Mouse (Mus musculus) T-cell, adult 2 months (primary cell): ENCODE results near the gene Tef.

Experiments
- DNase-seq: peaks from one replicate; pipeline ENCODE4 v3.0.0; 2022; ENCODE audit warnings: low spot score

Tef gene

DNA sequence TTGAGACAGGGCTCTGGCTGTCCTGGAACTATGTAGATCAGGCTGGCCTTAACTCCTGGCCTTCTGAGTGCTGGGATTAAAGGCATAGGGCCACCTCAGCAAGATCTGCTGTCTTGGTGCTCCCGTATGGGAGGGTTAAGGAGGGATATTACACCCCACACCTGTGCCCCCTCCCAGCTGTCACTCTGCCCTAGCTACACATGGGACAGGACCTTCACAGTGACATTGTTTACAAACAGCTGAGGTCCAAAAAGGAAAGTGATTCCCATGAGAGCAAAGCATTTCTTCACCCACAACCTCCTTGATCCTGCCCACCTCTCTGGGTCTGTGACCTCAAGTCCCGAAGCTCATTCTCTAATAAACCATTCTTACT lies 27.0 kb downstream of the Tef start:
- no peak for DNase-seq

DNA sequence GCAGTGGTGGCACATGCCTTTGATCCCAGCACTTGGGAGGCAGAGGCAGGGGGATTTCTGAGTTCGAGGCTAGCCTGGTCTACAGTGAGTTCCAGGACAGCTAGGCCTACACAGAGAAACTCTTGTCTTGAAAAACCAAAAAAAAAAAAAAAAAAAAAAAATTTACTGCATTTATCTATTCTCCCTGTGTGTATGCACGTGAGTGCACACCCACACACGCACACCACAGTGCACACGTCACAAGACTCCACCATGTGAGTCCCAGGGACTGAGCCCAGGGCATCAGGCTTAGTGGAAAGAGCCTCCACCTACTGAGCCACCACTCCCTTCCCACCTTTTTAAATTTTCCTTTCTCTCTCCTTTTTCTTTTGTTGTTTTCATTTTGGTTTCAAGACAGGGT lies 28.3 kb downstream of the Tef start:
- DNase-seq = no peak

DNA sequence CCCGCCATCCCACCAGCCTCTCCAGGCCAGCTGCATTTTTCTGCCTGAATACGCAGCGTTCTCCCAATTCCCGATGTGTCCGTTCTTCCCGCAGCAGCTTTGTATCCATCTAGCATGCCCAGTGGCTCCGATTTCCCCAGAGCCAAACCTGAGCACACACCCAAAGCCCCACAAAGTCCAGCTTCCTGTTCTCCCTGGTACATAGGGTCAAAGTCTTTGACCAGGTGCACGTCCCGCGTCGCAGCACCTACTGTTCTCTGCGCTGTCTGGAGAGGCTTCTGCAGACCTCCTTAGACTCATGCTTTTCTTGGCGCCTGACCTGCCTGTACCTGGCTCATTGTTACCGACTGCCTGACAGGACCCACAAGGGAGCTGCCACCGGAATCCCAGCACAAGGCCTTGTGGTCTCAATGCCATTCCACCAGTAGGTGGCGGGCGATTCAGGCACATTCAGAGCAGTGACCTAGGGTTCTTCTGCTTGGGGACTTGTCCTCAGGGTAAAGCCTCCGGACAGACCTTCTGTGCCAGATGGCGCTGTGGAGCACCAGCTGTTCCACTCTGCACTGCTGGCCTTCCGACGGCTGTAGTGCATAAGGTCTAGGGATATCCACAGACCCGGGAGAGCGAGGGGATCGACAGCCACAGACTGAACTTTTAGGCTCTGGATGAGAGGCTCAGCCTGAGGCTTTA lies 29.1 kb downstream of the Tef start:
- DNase-seq = peak; percentile 82

DNA sequence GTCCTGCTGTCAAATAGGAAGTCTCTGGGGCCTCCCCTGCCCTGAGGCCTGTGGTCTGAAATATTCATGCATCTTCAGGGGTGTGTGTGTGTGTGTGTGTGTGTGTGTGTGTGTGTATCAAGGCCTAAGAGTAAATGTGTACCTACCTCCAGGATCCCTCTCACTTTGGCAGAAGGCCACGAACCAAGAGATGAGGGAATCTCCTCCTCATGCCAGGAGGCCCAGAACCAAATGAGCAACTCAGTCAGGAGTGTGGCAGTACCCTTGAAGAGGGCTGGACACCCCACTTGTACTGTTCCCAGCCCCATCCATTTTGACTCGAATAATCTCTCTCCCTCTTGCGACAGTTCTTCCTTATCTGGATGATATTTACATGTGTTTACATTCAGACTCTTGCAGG lies 30.0 kb downstream of the Tef start:
- no peak for DNase-seq

DNA sequence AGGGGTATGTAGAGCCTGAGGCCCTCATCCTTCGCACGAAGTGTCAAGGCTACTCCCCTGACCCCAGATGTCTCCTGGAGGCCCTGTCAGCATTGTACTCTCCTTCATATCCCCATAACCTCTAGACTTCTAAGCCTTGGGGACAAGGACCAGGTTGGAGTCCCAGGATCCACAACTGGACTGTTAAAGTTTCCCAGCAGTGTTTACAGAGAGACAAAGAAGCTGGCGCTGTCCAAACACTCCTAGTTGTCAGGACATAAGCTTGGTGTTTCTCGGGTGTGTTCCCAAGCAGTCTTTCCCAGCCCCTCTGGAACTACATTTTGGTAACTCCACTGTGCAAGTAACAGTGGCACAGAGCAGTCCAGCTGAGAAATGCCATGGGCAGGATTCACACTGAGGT lies 31.3 kb downstream of the Tef start:
- no peak for DNase-seq

DNA sequence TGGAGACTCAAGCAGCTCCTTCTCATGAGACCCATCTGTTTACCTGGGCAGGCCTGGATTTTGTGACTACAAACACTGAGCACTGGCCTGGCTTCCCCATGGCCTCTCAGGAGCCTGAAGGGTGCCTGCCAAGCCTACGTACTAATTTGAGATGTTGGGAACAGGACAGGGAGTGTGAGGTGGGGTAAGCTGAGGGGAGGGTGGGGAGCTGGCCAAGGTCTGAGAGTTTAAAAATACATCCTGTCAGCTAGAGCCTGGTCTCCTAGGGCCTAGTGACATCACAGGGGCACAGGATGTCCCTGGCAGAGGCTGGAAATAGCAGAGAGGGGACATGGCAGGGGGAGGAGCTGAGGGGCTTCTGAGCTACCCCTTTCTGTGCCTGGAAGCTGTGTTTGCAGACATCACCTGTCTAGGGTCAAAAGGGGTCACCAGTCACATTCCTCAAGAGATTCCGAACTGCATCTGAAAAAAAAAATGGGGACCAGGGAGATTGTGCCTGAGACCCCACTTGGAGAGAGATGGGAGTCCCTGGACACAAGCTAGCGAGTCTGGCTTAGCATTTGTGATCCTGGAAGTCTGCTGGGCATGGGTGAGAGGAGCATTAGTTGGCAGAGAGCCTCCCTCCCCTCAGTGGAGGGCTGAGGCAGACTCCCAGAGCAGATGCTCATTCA lies 32.1 kb downstream of the Tef start:
- no peak for DNase-seq

DNA sequence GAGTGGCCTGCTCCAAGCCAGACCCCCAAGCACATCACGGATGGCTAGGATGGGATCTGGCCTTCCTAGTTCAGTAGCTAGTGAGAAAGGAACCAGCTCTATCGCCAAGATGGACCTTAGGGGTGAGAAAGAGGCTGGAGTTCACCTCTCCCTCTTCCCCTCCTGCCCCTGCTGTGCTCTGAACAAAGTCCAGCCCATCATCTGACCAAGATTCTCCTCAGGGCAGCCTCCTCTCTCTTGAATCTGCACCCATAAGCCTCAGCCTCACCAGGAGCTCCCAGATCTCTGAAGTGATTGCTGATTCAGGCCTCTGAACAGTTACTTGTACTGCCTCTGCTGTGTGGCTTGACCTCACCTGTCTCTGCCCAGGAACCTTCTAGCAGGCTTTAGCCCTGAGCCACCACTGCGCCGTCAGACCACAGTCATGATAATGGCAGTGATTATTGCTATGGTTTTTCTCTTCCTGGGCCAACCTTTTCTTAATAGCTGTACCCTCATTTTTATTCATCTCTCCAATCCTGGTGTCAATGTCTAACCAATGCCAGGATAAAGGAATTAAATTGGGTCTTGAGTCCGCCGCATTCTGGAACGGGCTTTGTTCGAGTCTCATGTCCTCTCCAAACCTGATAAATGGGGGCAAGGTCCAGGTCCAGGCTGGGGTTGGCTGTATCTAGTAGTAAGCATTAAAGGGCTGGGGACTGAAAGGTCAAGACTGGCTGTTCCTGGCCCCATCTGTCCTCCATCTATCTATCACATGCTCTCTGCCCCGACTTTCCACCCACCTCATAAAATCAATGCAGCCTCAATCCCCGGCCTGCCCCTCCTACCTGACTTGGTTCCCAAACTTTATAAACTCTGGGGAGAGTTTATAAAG lies 33.0 kb downstream of the Tef start:
- DNase-seq = no peak

DNA sequence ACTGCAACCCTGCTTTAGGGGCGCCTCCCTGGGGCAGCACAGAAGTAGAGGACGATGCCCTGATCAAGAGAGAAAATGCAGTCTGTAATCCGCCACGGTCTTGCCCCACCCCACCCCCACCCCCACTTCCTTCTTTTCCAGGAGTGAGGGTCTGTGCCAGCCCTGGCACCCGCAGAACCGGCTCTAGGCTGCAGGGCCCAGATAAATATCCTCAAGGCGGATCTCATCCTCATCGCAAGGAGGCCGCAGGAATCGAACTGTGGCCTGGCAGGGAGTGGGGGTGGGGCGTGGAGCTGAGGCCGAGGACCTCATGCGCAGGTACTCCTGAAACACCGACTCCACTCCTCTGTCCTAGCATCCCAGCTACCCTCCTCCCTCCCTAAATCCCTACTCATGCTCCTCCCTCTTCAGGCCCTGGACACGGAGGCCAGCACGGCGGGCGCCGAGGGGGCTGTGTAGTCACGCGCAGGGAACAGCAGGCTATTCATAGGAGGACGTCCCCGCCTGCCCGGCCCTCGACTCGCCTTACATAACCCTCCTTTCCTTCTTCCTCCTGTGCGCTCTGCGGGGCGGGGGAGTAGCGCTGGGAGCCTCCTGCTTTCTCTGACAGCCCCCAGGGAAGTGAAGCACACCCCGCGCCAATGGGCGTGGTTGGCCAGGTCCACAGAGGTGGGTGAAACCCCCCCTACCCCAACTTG lies 34.1 kb downstream of the Tef start:
- no peak for DNase-seq

DNA sequence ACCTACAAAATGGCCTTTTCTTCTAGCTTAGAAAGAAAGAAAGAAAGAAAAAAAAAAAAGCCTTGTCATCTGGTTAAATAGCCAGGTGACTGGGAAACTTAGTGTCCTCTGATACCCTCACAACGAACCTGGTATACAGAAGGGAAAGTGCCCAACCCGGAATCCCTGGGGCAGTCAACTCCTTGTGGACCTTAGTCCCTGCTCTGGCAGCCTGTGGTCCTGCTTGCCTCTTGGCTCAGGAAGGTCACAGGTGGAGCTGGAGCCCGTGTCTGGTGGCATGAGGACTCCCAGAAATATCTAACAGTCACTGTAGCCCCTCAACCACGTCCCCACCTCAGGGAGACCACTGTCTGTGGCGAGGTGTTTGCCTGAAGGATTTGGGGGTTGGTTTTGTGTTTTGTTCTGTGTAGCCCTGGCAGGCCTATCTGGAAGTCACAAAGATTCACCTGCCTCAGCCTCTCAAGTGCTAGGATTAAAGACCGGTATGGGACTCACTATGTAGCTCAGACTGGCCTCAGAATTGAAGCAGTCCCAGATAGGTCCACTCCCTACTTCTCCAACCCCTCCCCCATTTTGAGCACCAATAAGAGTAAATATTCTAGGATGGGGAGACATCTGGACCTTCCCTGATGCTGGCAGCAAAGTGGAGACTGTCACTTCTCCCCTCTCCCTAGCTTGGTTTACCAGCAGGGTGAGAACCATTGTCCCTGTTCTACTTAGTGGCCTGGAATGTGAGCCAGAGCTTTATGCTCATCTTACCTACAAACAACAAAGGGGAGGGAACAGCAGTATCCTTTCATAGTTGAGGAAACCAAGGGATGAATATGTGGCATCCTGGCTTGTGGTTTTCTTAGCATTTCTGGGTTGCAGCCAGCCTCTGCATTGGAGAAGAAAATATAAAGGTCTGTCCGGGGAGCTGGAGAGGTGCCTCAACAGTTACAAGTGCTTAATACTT lies 35.0 kb downstream of the Tef start:
- DNase-seq = no peak

DNA sequence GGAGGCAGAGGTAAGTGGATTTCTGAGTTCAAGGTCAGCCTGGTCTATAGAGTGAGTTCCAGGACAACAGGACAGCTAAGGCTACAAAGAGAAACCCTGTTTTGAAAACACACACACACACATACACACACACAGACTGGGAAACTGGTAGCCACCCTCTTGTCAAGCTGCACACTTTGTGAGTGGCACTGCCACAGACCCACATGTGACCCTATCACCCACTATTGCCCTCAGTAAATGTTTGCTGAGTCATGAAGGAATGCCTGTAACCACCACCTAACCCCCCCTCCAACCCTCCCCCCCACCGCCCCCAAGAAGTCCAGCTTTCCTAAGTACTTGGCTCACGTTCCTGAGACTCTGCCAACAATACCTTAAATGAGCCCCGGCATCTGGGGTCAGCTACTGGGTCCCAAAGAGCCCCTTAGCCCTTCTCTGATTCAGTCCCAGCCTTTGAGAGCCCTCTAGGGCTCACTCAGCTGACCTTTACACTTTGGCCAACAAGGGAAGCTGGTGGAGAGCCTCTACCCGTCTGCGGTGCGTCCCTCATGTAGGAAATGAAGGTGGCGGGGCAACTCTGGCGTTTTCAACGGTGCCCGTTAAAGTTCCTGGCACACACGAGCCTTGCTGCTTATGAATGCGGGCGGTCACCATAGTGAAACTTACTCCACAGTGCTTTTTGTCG lies 36.5 kb downstream of the Tef start:
- DNase-seq = no peak

DNA sequence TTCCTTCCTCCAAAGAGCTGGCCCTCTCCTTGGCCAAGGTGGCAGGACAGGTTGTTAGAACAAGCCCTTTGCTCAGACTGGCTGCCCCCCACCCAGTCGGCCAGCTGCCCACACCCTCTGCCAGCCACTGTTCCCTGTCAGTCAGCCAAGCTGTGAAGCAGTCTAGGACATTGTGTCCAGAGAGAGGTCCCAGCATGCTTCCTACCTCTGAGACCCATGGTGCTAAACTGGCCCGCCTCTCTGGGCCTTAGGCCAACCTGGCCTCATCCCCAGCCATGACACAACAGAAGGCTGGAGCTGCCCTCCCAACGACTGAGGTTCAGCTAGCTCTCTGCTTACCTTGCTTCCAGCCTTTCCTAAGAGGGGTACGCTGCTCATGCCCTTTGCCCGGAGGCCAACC lies 37.4 kb downstream of the Tef start:
- DNase-seq = no peak

DNA sequence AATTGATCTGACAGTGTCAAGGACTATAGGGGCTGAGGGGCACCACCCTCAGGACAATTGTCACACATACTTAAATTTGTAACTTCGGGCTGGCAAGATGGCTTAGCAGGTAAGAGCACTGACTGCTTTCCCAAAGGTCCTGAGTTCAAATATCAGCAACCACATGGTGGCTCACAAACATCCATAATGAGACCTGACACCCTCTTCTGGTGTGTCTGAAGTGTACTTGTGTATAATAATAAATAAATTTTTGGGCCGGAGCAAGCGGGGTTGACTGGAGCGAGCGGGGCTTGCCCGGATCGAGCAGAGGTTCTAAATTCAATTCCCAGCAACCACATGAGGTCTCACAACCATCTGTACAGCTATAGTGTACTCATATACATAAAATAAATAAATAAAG lies 38.1 kb downstream of the Tef start:
- no peak for DNase-seq

DNA sequence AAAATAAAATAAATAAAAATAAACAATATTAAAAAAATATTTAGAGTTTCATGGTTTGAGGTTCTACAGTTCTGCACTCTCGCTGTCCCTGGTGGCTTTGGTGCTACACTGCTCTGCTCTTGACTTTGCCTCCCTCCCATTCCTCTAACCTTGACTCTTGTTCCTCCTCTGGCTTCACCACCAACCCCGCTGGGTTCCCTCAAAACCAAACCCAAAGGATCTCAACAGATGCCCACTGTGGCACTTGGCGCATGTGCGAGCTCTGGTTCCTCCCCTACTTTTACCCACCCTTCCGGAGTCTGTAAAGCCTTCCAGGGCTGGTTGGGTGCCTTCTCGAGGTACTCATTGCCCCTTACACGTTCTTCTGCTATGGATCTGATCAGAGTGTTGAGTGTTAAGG lies 40.1 kb downstream of the Tef start:
- no peak for DNase-seq

DNA sequence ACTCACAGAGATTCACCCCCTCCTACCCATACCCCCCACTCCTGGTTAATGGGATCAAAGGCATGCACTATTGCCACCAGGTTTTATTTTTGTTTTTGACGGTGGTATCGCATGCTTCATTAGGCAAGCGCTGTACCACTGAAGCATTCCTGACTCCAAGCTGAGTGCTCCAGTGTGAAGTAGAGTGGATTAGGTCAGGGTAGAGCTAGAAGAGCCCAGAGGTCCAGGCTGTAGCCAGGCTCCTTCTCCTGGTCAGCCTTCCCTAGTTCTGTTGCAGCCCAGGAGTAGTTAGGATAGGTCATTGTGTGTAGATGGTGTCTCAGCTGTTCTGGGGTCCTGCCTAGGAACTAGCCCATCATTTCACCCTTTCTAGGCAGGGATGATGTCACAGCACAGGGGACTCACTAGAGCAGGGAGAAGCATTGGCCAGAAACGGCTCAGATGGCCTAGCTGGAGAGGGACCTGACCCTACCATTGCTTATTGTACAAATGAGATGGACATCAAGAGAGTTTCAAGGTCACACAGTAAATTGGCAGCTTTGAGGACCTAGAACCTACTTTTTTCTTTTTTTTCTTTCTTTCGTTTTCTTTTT lies 42.9 kb downstream of the Tef start:
- no peak for DNase-seq

DNA sequence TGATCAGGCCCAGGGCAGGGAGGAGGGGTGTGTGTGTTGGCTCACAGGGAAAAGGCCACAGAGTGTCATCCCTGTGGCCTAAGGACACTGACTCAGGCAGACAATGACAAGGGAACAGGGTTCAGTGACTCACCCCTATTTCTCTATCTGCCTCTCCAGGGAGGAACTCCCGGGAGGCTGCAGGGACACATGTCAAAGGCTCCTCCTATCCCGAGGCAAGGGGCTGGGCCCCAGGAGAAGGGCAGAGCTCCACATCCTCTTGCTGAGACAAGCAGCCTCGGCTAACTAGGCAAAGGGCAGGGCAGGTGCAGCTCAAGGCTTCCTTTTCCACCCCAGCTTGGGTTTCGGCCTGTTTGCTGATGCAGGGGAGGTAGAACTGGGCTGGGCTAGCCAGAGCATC lies 43.5 kb downstream of the Tef start:
- DNase-seq = no peak

DNA sequence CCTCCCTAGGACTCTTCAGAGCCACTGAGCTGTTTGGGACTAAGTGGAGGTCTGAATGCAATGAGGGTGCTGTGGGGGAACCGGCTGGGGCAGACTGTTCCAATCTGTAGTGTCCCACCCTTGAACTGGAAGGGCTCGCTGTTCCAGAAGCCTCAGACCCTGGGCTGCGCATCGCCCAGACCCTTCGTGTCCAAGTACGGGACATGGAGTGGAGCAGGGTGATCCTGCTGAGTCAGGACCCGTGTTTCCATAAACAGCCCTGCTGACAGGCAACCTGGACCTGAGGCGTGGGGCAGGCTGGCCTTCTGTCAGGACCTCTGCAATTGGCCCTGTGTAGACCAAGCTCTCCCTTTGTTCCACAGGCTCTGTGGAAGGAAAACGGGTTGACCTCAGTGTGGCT lies 44.5 kb downstream of the Tef start:
- no peak for DNase-seq

DNA sequence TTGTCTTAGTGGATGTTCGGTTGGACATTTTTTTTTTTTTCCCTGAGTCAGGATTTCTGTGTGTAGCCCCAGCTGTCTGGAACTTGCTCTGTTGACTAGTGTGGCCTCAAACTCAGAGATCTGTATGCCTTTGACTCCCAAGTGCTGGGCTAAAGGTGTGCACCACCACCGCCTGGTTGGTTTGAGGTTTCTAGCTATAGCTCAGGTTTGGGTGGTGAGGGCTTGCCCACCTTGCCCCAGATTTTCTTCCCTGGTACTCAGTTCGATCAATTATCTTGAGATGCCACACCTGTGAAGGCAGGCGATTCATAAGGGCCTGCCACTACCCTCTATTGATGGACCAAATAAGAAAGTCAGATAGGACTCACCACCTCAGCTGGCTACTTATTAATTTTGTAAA lies 44.9 kb downstream of the Tef start:
- no peak for DNase-seq

DNA sequence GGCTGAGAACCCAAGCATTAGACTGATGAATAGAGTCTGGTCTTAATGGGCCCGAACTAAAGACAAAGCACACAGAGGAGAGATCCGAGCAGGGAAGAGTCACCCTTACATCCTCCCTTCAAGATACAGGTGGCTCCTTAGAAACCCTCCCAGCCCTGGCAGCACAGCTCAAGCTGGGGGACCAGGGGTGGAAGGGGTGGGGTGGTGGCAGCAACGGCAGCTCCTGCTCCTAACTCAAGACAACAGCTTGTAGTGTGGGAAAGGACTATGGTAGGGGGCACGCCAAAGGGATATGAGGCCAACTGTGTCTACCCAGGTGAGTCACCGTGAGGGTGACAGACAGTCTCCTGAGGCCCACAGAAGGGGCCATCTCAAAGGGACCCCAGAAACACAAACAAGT lies 45.6 kb downstream of the Tef start:
- no peak for DNase-seq

DNA sequence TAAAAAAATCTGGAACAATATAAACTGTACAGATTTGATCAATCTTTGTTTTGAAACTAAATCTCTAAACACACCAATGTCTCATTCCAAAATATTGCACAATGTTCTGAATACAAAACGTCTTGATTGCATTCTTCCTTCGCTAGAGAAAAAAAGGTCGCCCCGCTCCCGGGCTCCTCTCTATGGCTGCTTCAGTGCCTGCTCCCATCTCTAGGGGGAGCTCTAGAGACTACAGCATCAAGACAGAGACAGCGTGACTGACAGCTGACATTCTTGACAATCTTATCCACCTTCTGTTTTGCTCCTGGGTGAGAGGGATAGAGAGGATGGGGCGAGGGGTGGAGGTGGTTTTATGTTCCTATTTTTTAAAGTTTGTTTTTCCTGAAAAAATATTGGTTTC lies 46.1 kb downstream of the Tef start:
- peak; percentile 73 for DNase-seq

DNA sequence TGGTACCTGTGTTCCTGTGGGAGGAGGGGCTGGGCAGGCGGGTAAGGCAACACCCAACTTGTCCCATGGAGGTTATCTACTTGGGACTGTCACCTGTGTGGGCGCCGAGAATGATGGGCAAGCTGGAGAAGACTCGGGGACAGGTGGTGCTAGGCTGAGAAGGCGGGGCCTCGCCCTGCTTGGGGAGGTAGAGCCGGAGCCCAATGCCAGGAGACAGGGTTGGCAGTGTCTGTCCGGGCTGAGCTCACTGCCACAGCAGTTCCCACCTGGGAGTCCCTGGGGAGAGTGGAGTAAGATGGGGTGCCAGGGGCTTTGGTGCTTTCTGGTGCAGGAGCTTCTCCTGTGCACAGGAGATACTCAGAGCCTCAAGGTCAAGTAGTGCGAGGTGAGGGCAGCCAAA lies 46.9 kb downstream of the Tef start:
- DNase-seq = no peak

DNA sequence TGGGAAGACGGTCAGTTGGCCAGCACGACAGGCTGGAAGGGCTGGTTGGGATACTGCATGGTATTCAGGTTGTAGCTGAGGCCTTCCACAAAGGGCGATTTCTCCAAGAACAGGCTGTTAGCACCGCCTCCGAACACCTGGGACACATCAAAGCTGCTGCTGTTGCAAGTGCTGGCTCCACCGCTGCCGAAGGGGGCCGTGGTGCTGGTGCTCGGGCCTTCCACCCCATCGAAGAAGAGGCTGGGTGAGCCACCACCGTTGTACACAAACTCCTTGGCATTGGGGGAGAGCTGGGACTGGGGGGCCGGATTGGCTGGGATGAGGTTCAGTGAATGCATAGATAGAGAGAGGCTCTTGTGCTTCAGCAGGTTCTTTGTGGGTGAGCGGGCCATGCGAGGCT lies 48.5 kb downstream of the Tef start:
- no peak for DNase-seq
